19 mouse cellular contexts compared by ENCODE assay signal in genomic region chr19:9108536-9108935, GRCm38 (mm10). TPM values are rescaled to one million over a fixed set of nuclear protein-coding genes. Genes with fewer than 3 reads are reported as not detected.
"Had no signal": no experiment of that assay in that cellular context is flagged by ENCODE, and none has a peak within 500 bp of the region (broad histone marks: within the 10 kb centered on the region; RNA-seq: fewer than 3 reads in every experiment).

No protein-coding gene starts in this region.

- H3K4me2 ChIP-seq: limb, embryonic 15.5 days; liver, embryonic 13.5 days; midbrain, embryonic 13.5 days had no signal

- H3K9me3 ChIP-seq: limb, embryonic 15.5 days; liver, embryonic 13.5 days; midbrain, embryonic 13.5 days had no signal

- ATAC-seq: liver, postnatal 0 days; midbrain, embryonic 13.5 days had no signal

- DNase-seq: kidney, adult 18-20 months; kidney, postnatal 14 days; liver, embryonic 13.5 days; liver, postnatal 0 days; lung, postnatal 36 days; right cerebral cortex, adult 18-20 months; right cerebral cortex, postnatal 25 days; thymus, adult 2 months; thymus, postnatal 25 days had no signal

- H3K27me3 ChIP-seq: limb, embryonic 15.5 days; liver, embryonic 13.5 days; midbrain, embryonic 13.5 days had no signal

- H3K27ac ChIP-seq: limb, embryonic 15.5 days; liver, embryonic 13.5 days; midbrain, embryonic 13.5 days had no signal

- H3K4me3 ChIP-seq: limb, embryonic 15.5 days; liver, embryonic 13.5 days; midbrain, embryonic 13.5 days had no signal

- H3K4me1 ChIP-seq: midbrain, embryonic 13.5 days had no signal

- H3K9ac ChIP-seq: limb, embryonic 15.5 days; liver, embryonic 13.5 days; liver, postnatal 0 days; midbrain, embryonic 13.5 days had no signal

RNA-seq across cellular contexts. Expression of gene Scgb1a1, which starts 20.8 kb away (rescaled TPM):
- total RNA-seq: layer of hippocampus, postnatal 10 days; left cerebral cortex, postnatal 14 days; megakaryocyte progenitor cell, adult 5-6 weeks; midbrain, postnatal 0 days had no signal
- polyA plus RNA-seq: kidney, embryonic 14.5 days; limb, embryonic 11.5 days; liver, embryonic 13.5 days; midbrain, embryonic 13.5 days; midbrain, postnatal 0 days; neural tube, embryonic 14.5 days; stomach, embryonic 14.5 days had no signal
